Mouse (Mus musculus) hematopoietic stem cell, adult 5-6 weeks (primary cell): Measurements from ENCODE around the gene Rcn2. TPM values are rescaled to one million over a fixed set of nuclear protein-coding genes. Genes with fewer than 3 reads are reported as not detected.
A peak's percentile ranks its signal among the peaks of the same experiment; 100 is the strongest.

Experiments used
- ATAC-seq, 2 experiments: fragments of 125-278 bp in 1 of 2; replicated peaks in 1 of 2; 2 replicates each; pipeline ENCODE4 v1.8.0; 2016 to 2017; ENCODE audit warnings: inconsistent platforms in 2 of 2, mild to moderate bottlenecking in 2 of 2, moderate number of reproducible peaks in 2 of 2, low read depth in 1 of 2, moderate TSS enrichment in 1 of 2; ENCODE audit not compliant: low FRiP score in 2 of 2, poor library complexity in 2 of 2, severe bottlenecking in 2 of 2, insufficient read depth in 1 of 2, low TSS enrichment in 1 of 2
- total RNA-seq: library from RNA; stranded (forward); fragments of 172-1452, 232-1000 nt; gene quantifications from 2 replicates; pipeline ENCODE4 v1.2.3, GENCODE M21; 2017

Gene Rcn2
- total RNA-seq: 74.9 and 87.8 TPM in 2 replicates

DNA sequence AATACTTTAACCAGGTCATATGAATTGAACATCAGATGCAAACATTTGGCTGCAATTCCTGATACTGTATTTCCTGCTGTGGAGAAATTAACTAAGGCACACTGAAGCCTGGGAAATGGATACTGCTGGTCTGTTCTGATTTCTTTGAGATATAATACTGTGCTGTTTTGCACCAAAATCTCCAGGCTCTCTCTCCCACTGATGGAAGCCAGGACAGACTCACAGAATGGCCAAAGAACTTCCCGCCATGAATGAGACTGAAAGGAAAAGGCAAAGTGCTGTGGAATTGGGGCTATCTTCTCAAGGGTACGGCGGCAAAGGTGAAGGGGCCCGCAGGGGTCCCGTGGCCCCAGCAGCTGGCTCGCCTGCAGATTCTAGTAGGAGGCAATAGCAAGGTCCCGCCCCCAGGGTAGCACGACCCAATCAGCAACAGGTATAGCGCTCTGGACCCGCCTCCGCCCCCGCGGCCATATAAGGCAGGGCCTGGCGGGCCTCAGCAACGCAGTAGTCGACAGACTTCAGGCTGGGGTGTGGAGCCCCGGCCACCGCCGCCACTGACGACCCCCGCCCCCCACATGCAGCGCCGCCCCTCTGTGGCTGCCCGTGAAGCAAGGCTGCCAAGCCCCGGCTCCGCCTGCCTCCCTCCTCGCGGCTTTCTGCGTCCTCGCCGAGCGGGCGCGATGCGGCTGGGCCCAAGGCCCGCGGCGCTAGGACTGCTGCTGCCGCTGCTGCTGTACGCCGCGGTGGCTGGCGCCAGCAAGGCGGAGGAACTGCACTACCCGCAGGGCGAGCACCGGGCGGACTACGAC is at the start of gene Rcn2:
Gene Rcn2 (plus strand): TSS at position 474 of the 809 bp plus-strand sequence.
- peak; percentile 100 for ATAC-seq

DNA sequence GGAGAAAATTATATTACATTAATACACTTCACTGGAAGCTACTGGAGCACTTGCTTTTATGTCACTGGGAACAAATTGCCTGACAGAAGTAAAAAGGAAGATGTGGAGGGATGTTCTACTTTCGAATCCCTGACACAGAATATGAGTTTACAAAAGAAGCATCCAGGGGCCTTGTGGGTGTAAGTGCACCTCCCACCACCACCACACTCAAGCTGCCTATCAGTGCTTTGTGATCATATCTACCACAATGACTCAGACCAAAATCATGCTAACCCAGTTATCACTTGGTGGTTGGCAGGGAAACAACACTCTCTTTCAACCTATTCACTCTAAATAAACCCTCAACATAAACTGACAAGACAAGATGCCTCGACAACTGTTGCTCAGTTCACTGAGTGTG is 37.0 kb upstream of the Rcn2 start:
- peak; percentile 53 to 75 for ATAC-seq

DNA sequence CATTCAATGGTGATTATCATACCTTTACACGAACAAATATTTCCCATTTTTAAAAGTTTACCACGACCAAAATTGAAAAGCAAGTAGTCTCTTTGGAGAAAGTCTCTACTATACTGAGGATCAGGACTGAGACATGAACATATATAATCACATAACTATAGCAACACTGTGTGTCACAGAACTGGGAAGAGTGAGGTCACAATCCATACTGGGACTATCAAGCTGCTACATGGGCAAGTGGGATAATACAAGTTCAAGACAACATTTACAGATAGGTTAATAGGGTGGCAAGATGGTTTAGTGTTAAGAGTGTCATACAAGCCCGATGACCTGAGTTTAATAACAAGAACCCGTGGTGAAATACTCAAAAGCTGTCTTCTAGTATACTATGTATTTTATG is 31.2 kb upstream of the Rcn2 start, which contains the start of gene 4930563M21Rik:
Gene 4930563M21Rik (minus strand): TSS at position 101 of the 400 bp plus-strand sequence.
- ATAC-seq: no peak

DNA sequence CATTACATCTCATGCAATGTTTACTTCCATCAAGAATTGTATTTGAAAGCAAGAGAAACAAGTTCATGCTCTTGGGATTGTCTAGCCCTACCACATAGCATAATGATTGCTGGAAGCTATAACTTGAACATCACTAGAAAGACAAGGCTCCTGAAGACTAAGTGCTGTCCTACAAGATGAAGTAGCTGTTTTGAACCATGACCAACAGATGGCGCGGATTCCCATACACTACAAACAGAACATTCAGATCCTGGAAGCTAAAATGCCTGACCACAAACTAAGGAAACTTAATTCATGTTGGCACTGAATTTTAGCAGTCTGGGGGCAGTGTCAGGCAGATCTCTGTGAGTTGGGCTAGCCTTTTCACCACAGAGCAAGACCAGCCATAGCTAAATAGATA is 16.9 kb upstream of the Rcn2 start:
- no peak for ATAC-seq

DNA sequence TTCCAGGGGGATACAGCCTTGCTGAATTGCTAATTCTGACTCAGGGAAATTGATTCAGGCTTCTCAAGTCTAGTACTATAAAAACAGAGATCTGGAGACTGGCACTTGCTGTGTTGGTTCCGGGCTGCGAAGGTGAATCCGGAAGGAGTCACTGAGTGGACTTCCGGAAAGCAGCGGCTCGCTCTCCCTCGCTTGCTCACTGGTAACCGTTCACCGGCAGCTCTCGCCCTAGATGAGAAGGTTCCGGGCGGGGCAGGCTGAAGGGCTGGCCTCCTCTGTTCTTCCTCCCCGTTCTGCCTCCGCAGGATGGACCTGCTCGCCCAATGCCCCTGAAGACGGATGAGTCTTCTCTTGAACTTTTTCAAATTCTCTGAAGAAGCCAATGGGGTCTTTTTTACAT is 14.4 kb upstream of the Rcn2 start:
- ATAC-seq: no peak

DNA sequence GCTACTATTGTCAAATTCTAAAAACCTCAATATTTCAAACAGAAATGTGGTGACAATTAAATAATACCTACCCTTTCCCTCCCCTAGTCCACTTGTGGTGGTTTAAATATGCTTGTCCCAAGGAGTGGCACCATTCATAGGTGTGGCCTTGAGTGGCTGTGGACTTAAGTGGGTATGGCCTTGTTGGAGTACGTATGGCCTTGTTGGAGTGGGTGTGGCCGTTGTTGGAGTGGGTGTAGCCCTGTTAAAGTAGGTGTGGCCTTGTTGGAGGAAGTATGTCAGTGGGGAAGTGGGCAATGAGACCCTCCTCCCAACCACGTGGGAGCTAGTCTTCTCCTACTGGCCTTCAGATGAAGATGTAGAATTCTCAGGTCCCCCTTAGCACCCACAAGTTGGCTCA is 9.4 kb upstream of the Rcn2 start:
- ATAC-seq: no peak

DNA sequence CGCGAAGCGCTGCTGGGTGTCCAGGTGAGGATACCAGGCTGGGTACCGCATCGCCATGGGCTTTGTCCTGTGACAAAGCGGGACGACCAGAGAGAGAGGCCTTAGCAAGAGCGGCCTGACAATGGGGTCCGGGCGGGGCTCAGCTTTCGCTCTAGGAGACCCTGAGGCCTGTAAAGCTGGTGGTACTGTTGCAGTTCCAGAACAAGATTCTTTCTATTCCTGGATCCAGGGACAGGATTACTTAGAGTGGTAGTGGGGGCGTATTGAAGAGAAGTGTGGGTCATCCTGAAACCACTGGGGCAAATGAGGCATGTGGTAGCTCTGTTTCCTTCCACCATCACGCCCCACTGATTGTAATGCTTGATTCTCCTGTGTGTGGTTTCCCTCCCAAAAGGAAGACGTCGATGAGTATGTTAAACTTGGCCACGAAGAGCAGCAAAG is 556 bp downstream of the Rcn2 start:
- ATAC-seq: no peak; a peak in 1 of 4 replicates

DNA sequence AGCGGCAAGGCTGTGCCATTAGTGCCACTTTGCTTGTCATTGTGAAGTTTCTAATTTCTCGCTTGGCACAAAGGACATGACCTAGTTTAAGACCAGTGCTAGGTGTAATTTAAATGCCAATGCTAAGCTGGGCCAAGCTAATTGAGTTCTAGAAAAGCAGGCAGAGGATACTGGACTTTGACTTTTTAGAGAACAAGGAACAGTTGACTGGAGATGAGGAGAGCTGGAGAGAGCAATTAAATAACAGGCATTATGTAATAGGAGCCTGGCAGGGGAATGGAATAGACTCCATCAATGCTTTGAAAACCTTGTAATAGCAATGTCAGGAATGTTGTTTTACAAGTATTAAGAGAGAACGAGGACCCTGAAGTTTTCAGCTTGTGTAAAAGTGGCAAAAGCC is 12.2 kb downstream of the Rcn2 start:
- no peak for ATAC-seq

DNA sequence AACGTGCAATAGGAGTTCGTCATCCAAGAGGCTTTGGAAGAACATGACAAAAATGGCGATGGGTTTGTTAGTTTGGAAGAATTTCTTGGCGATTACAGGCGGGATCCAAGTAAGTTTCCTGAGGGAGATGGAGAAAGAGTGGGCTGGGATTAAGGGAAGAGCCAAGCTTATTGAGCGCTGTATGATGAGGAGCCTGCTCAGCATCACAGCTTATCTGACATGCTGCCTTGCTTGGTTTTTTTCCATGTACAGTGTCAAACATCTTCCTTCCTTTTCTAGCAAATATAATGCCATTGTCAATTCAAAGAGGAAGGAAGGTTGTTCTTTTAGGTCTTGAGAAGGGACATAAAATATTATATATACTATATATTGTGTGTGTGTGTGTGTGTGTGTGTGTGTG is 14.5 kb downstream of the Rcn2 start:
- ATAC-seq: no peak

DNA sequence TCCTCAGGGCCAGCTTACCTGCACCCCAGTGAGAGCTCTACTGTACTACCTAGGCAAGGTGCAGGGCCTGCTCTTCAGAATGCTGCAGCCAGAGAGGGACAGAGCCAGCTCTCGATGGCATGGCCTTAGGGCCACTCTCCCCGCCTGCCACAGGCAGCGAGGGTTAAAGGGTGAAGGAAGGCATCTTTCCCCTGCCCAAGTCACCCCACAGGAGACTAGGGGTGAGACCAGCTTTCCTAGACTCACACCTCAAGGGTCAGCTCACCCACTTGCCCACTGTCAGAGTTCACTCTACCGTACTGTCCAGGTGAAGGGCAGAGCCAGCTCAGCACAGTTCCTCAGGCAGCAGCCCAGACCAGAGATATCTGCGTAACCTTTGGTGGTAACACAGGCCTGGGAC is 20.7 kb downstream of the Rcn2 start:
- no peak for ATAC-seq

DNA sequence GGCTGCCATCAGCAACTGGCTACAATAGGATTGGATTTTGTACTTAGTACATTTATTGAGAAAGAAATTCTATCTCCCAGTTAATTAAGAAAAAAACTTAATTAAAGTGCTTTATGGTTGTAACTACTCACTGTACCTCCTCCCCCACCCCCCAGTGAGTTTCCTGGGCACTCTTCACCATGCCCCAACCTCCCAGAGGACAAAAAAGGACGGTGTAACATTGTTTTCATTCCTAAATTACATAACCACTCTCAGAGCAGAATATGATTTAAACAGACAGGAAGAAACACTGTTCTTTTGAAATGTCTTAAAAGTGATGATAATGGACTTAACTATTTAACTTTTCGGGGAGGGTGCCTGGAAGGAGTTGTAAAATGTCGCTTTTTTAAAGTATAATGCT is 23.4 kb downstream of the Rcn2 start:
- no peak for ATAC-seq

DNA sequence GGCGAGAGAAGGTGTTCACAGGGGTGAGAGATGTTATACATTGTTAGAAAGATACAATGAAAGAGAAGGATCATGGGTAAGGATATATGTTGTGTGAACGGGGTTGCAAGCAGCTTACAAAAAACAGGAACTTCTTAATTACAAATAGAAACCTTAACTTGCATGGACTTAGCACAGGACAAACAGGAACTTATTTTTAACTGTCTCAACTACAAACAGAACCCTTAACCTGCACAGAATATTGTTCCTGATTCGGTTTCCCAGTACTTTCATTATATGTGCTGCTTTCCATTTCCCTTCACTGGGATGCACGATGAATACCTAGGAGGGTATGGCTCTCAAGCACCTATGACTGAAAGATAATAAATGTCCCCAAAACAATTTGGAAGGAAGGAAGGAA is 26.3 kb downstream of the Rcn2 start:
- ATAC-seq: no peak

DNA sequence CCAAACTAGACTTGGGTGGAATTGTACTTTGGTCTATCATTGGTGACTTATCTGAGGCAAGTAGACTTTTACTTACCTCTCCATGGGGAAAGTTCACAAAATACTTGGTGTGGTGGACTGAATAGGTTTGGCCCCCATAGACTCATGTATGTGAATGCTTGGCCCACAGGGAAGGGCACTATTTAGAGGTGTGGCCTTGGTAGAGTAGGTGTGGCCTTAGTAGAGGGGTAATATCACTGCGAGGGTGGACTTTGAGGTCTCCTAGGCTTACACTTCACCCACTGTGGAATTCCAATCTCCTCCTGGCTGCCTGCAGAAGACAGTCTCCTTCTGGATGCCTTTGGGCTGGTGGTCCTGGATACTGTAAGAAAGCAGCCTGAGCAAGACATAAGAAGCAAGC is 27.0 kb downstream of the Rcn2 start:
- ATAC-seq: no peak

DNA sequence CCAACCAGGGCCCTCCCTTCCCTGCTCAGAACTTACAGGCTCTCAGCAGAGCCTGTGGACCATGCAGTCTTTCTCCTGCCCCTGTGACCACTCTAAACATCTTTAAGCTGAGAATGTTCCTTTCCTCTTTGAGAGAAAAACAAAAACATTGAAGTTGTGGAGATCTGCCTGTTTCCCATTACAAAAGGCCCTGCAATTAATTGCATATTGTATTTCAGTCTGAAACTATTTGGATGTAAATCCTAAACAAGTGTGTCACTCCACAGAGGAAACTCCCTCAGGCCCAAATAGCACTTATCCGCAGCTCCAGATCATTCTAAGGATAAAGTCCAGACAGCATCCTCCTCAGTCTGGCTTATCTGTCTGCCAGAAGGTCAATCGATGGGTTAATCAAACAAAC is 31.2 kb downstream of the Rcn2 start:
- ATAC-seq: no peak

DNA sequence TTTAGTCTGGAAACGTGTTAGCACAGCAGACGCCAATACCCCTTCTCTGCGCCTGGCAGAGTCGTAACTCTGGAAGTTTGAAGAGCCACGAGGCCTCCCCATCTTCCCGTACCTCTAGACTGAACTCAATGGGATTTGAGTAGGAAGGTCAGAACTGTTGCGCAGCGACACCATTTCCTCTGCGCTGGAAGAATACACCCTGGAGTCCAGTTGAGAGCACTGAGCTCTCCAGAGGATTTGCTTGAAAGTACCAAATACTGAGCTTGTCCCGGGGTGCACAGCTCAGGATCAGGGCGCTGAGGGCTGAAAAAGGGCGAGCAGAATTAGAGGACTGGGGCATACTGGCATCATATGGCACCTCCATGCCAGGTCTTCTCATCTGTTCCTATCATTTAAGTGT is 33.2 kb downstream of the Rcn2 start:
- ATAC-seq: no peak

DNA sequence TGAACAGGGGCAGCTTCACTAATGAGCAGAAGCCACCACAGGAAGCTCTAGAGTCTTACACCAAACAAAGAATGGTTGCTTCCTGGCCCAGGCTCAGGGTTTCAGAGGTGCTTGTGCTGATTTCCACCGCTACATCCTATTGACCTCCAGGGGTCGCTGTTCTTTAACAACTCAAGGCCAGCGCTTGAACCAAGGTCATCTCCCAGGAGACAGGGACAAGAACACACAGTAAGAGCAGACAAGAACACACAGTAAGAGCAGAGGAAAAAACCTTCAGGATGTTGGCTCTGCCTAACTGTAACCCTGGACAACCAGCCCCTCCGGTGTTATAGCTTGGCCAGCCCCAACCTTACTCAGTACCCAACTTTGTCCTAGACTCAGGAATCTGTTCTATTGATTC is 33.6 kb downstream of the Rcn2 start:
- peak; percentile 61 to 62 for ATAC-seq

DNA sequence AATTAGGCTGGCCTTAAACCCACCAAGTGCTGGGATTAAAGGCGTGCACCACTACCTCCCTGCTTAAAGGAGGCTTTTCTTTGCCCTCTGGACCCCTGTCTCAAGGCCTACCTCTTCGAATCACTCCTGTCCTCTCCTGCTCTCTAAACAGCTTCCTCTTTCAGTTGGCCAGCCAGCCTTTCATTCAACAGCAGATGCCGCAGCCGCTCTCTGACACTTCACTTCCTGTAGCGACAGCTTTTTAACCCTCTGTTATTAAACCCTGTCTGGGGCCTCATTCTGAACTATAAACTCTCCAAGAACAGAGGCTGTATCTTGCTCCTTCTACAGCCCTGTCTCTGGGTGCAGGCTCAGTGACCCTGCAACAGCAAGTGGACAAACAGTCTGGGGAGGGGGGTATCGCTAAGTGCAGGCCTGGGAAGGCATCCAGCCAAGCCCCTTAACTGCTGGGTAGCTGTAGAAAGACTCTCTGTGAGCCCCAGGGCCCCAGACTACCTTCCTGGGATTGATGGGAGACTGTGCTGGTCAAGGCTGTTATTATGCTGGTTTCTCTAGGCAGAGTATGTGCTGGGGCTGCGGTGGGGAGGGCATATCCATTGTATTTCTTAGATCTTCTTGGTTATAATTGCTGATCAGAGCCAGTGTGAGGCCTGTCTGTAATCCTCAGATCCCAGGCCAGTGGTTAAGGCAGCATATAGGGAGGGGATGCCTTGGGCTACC is 34.4 kb downstream of the Rcn2 start:
- peak; percentile 79 to 83 for ATAC-seq

DNA sequence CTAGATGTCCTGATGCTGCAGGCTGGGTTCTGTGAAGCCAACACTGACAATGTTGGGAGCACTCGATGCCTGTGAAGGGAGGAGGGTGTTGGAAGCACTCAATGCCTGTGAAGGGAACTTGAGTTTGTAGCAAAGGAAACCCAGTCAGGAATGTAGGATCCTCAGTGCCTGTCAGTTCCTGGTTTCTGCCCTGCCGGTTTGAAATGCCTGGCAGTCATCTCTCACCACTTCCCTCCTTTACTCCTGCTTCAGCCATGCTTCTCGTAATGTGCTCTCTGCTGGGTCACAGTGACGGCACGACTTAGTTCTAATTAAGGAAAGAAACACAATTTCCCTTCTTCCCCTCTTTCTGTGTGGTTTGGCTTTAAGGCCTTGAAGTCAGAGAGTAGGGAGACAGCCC is 37.9 kb downstream of the Rcn2 start:
- peak; percentile 21 to 63; a peak in 3 of 4 replicates for ATAC-seq

DNA sequence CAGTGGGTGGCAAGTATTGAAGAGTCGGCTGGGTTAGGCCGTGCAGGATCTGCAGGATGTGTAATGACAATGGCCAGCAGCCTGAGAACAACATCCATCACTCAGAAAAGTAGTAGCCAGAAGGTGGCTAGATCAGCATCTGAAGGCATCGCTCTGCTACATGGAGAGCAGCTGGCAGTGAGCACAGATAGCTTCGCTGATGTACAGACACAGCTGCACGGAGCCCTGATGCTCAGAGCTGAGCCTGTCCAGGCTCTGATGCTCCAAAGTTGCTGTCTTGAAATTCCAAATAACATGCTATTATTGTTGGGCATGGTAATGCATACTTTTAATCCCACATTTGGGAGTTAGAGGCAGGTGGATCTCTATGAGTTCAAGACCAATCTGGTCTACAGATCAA is 44.9 kb downstream of the Rcn2 start:
- ATAC-seq: no peak
